Mouse (Mus musculus): ENCODE data around the gene Zfp280b.

The Zfp280b gene

GRCm38 (mm10) chr10:76032402-76033118 lies at the start of gene Zfp280b:
Zfp280b (plus strand) TSS chr10:76032650.
- DNase-seq = peak; percentile 95

GRCm38 (mm10) chr10:75990430-75991042 lies 41.9 kb upstream of the Zfp280b start:
- DNase-seq = no peak

GRCm38 (mm10) chr10:75993616-75994240 lies 38.7 kb upstream of the Zfp280b start:
- no peak for DNase-seq

- peak; percentile 78 for DNase-seq
Measured at GRCm38 (mm10) chr10:75994531-75995210, 37.8 kb upstream of the Zfp280b start.

- DNase-seq = peak; percentile 70
Measured at GRCm38 (mm10) chr10:75995463-75995862, 37.0 kb upstream of the Zfp280b start.

GRCm38 (mm10) chr10:75996315-75996714 lies 36.1 kb upstream of the Zfp280b start:
- no peak for DNase-seq

GRCm38 (mm10) chr10:76001160-76001559 lies 31.3 kb upstream of the Zfp280b start:
- DNase-seq = no peak

GRCm38 (mm10) chr10:76002101-76002521 lies 30.3 kb upstream of the Zfp280b start:
- peak; percentile 90 for DNase-seq

GRCm38 (mm10) chr10:76002615-76003014 lies 29.8 kb upstream of the Zfp280b start:
- DNase-seq = no peak

GRCm38 (mm10) chr10:76003221-76003620 lies 29.2 kb upstream of the Zfp280b start:
- no peak for DNase-seq

GRCm38 (mm10) chr10:76006385-76006784 lies 26.1 kb upstream of the Zfp280b start:
- no peak for DNase-seq

- no peak for DNase-seq
Measured at GRCm38 (mm10) chr10:76009812-76010211, 22.6 kb upstream of the Zfp280b start.

GRCm38 (mm10) chr10:76012922-76013321 lies 19.5 kb upstream of the Zfp280b start:
- DNase-seq = no peak

GRCm38 (mm10) chr10:76016886-76017285 lies 15.6 kb upstream of the Zfp280b start:
- no peak for DNase-seq

GRCm38 (mm10) chr10:76021728-76022127 lies 10.7 kb upstream of the Zfp280b start:
- no peak for DNase-seq

- no peak for DNase-seq
Measured at GRCm38 (mm10) chr10:76023921-76024320, 8.5 kb upstream of the Zfp280b start.

- no peak for DNase-seq
Measured at GRCm38 (mm10) chr10:76025470-76026190, 6.8 kb upstream of the Zfp280b start.

GRCm38 (mm10) chr10:76027127-76028015 lies 5.1 kb upstream of the Zfp280b start:
- DNase-seq = no peak

GRCm38 (mm10) chr10:76028016-76028366 lies 4.5 kb upstream of the Zfp280b start:
- no peak for DNase-seq

GRCm38 (mm10) chr10:76028396-76028795 lies 4.1 kb upstream of the Zfp280b start:
- no peak for DNase-seq

- DNase-seq = no peak
Measured at GRCm38 (mm10) chr10:76029276-76029675, 3.2 kb upstream of the Zfp280b start.

GRCm38 (mm10) chr10:76030496-76030895 lies 2.0 kb upstream of the Zfp280b start:
- no peak for DNase-seq
